Mouse (Mus musculus) v-Abl transformed pro-B cells (cell line): Measurements from ENCODE around the gene Tns3.

Source experiments
- in situ Hi-C, 2 experiments: fragments of 400-800 bp; cut with MboI; formaldehyde crosslinking; loops; one replicate each; pipeline ENCODE4 v1.15.1; 2025; ENCODE audit not compliant: unreplicated experiment in 2 of 2

The Tns3 gene

DNA sequence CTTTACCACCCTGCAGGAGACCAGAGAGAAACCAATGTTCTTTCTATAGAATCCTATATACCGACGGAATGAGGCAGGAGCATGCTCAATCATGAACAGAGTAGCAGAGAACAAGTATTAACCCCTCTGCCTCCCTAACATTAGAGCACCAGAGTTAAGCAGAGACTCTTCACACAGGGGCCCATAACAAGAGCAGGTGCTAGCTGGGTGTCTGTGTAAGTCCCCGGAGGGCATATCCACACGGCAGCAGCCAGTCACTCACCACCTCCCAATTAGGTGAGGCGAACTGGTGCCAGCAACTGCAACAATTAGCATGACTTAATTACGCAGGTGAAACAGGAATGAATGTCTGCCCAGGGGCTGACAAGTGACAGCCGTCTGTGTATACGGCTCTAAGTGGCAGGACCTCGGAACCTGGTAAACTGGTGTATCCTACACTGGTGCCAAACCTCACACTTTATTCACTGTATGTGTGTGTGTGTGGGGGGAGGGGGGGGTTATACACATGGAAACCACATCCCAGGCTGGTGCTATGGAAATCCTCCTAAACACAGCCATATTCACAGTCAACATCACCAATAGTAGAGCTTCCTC lies 123.0 kb downstream of the Tns3 start:
- in situ Hi-C loops = no loop called here

DNA sequence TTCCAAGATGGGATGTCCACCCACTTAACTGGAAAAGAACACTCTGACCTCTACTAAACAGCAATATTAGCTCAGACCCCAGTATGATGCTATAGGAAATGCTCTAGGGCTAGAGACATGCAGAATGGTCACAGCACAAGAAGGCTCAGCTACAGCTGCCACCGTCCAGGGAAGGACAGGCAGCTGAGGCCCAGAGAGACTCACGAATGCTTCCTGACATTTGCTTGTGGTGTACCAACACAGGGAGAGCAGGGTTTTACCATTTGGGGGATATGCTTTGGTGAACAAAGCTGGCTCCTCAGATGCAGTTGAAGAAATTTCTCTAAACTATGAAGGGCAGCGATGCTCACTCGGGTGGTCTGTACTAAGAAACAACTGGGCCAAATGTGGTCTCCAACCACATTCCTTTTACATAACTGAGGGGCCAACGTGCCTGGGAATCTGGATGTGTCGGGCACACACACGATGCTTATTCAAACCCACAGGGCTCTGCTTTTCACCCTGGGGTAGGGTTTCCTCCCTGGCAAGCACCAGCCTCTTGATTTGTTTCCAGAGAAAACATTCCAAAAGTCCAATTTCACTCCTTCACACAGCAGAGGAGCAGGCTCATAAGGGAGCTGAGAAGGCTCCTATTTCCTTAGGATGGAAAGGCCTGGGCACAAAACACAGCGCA lies 124.6 kb downstream of the Tns3 start:
- in situ Hi-C loops = loop anchor here (5.0 to 10.0 kb wide), 4 partner anchors 318 to 595 kb away; no protein-coding TSS in a partner anchor

DNA sequence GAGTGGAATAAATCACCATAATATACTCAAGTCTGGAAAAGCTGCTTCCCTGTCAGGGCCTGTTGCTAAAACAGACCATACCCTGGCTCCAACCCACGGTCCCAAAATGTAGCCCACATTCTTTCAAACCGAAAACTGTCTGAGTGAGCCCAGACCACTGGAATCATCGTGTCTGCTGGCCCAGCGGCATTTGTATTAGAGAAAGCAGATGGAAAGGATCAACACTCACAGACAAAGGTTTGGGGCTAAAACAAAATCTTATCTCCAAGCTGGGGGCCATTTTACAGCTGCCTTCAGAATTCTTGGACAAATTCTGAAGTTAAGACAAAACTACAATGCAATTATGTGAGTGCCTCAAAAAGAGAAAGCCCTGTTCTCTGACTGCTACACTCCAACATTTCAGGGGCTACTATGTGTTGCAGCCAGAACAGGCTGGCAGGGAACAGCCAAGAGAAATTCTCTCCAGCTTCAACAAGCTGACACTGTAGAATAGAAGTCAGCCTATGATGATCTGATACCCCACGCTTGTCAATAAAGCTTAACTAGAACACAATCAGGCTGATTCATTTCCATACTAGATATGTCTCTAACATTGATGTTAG lies 127.2 kb downstream of the Tns3 start:
- in situ Hi-C loops = loop anchor here (5.0 to 10.0 kb wide), 4 partner anchors 320 to 598 kb away; no protein-coding TSS in a partner anchor

DNA sequence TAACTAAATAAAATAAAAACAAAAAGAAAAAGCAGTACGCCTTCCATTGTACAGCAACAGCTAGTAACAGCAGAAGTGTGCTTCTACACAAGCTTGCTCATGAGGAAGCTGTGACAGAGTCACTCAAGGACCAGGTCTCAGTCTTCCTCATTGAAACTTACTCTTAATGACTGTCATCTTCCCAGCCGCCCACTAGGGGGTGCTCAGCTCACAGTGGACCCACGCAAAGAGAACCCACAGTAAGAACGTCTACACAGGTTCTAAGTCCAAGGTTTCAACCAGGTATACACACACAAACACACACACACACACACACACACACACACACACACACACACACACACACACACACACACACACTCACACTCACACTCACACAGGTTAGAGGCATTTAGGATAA lies 129.4 kb downstream of the Tns3 start:
- in situ Hi-C loops = loop anchor here (5.0 to 10.0 kb wide), 5 partner anchors 322 to 600 kb away; no protein-coding TSS in a partner anchor

DNA sequence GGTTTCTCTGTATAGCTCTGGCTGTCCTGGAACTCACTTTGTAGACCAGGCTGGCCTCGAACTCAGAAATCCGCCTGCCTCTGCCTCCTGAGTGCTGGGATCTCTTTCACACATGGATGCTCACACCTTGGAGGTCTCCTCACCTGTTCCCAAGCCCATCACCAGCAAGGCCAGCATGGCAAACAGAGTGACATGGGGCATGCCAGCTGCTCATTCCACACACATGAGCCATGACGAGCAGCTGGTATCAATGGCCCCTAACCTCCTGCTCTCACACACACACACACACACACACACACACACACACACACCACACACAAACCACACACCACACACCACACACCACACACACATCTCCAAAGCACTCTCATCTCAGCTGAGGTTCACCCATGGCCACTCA lies 131.6 kb downstream of the Tns3 start:
- in situ Hi-C loops = loop anchor here (5.0 to 10.0 kb wide), 3 partner anchors 412 to 602 kb away; no protein-coding TSS in a partner anchor

DNA sequence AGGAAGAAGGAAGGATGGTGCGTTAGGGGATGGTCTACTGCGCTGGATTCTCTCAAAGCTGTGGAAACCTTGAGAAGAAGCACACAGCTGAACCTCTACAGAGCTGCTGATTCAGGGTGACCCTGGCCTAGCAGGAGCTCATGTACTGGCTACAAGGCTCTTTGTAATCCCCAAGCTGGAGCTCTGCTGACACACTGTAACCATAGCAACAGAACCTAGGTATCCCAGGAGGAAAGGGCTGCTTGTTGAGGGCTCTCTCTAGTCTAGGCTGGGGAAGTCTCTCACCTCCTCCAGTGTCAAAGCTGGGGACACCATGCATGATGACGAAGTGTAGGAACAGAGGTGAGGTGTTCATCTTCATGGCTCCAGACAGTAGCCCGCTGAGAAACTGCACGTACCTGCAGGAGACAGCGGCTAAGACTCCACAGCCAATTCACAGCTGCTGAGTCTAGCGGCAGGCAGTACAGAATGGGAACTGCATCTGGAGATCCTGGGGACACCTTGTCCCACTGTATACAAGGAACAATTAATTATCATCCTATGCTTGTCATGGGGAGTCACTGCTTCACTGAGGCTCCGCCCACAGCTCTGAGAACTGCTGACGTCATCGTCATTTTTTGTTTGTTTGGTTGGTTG lies 132.1 kb downstream of the Tns3 start:
- in situ Hi-C loops = loop anchor here (5.0 to 10.0 kb wide), 3 partner anchors 413 to 603 kb away; no protein-coding TSS in a partner anchor

DNA sequence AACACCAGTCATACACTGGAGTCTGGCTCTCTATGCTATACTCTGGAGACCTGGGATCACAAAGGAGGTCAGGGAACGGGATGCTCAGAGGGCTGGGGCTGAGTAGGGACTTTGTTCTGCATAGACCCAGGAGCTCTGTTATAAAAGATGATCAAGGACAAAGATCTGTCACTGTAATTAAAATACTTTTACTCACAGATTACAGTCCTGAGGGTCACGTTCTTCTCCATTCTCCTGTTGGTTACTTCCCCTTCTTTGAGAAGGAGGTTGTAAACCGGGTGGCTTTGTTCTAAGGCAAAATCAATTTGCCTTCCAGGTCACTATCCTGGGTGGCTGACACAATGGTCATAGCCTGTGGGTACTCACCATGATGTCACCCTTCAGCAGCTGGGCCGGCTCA lies 133.8 kb downstream of the Tns3 start:
- in situ Hi-C loops = loop anchor here (5.0 to 10.0 kb wide), 3 partner anchors 414 to 604 kb away; no protein-coding TSS in a partner anchor

DNA sequence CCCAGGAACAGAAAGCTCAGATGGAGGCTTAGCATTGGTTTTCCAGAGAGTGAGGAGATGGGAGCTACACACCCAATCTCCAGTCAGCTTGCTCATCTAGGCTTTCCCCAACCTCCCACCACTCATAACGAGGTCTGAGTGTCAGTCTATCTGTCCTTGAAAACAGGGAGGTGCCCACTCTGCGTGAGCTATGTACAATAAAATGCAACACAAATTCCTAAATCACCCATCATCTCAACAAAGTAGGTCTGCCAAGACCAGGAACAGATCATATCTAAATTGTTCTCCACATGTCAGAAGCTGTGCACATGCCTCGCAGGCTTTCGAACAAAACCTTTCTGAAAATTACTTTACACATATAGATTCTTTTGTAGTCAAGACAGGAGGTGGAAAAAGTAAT lies 134.3 kb downstream of the Tns3 start:
- in situ Hi-C loops = loop anchor here (5.0 to 10.0 kb wide), 3 partner anchors 415 to 605 kb away; no protein-coding TSS in a partner anchor

DNA sequence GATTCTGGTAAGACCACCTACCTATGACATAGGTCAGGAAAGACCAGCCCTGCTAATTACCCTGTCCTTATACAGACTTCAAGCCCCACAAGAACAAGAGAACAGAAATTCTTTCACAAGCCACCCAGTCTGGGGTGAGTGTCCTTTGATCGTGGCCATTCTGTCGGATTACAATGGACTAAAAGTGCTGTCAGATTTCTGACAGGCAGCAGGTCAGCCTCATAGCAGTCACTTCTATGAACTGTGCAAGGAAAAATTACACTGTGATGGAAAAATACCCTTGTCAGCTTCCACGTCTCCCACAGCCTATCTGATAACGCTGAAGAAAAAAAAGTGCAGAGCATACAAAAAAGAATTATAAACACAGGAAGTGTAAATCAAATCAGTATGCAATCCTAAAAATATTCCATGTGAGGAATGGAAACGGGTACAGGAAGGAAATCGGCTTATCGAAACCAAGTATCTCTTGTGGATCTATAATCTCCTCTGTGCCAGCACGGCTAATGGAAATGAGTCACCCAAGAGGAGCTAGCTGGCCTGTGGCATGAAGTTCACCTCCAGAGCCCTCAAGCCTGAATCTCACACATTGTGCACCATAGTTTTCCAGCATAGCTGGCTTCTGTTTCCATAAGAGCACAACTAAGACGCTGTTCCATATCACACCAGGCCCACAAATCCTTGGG lies 138.7 kb downstream of the Tns3 start:
- in situ Hi-C loops = loop anchor here (10.0 kb wide), 1 partner anchor 1871 kb away; the partner anchor contains the start of gene Ramp3 (in 2 of the 2)

DNA sequence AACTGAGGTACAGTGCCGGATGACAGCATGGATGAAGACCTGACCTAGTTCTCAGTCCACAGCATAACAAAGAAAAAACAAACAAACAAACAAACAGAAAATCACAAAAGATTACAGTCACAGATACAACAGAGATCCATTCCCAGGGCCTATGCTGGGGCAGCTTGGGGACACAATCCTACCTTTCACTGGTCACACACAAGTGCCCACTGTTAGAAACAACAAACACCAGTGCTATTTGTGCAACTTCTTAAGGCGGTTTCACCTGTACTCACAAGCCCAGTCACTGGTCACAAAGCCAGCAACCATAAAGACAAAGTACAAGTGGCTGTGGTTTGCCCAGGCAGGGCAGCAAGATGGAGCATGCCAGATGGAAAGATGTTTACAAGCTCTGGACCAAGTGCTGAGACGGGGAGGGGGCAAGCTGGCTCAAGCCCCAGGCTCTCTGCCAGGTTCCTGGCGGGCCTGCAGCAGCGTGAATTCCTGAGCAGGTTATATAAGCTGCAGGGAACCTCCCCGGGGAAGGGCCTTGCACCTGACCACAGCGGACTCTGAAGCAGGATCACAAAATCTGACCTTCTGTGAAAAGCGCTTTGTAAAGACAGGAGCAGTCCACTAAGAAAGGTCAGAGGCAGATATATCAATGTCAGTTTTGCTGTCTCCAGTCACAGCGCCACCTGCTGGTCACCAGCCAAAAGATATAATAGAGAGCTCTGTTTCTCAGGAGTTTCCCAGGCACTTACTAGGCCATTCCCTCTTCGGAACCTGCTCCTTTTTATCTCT lies 140.8 kb downstream of the Tns3 start:
- in situ Hi-C loops = loop anchor here (5.0 to 25.0 kb wide), 3 partner anchors 96 to 1869 kb away; partner anchors contain the start of genes Ramp3 (in 2 of the 2) and Igfbp3 (in 1 of the 2)

DNA sequence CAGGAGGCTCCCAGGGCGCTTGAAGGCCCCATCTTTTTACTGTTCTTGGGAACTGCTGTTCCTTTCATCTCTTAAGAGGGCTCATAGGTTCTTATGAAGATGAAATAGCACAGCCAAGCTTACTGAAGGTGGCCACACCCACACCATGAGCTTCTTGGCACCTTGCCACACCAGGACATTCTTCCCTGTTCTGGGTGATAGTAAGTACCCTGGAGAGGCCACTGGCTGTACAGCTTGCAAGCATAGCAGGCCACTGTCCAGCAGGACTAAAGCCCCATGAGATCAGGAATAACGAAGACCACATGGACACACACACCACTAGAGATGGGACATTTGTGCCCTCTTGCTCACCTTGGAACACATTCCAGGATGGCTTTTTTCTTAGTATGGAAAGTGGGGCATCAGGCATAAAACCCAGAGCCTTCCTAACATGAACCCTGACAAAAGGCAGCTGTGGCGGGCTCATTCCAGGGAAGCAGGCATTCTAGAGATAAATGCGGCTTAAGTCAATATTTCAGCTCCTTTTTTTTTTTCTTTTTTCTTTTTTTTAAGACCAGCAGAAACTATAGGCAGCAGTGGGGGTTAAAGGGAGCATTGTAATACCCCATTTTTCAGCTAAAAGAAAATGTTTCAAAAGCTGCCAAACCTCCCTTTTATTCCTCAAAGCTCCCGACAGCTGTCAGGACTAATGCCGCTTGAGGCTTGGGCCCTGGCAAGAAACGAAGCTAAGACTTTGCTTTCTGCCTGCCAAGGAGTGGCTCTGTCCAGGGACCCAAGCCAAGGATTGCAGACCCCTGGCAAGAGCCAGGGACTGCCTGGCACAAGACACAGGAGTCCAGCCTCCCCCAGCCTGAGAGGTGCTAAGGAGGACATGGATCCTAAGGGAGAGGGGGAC lies 150.7 kb downstream of the Tns3 start:
- in situ Hi-C loops = loop anchor here in 1 of 2 experiments (25.0 kb wide), 1 partner anchor 1301 kb away; the partner anchor contains the start of gene Igfbp3

DNA sequence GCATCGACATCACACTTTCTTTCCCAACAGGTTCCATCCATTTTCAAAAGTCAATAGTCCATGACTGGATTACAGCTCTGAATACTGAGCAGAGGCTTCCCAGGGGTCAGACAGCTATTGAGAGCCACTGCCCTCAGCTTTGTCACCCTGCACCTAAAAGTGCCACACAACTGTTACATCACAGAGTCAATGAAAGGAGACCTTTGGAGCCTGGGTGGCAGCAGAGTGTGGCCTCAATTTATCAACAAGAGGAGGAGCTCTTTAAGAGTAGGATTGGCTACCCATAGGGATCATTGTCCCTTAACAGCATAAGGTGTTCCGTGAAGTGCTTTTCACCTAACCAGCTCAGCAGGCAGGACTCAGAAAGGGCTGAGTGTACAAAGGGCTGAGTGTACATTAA lies 154.0 kb downstream of the Tns3 start:
- in situ Hi-C loops = loop anchor here in 1 of 2 experiments (25.0 kb wide), 1 partner anchor 1298 kb away; the partner anchor contains the start of gene Igfbp3

DNA sequence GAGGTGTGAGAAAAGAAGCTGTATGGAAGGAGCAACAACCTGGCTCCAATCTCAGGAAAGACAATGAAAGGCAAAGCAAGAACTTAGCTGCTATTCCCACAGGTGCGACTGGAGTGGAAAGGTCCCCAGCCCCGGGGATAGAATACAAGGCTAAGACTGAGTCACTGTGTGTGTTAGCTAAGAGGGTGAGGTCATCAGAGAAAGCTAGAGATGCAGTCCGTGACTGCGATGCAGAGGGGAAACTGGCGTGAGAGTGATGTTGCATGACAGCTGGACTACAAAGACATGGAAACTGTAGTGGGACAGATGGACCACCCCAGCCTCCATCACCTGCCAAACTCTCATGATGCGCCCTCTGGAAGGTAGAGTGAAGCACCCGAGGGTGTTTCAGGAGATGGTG lies 154.7 kb downstream of the Tns3 start:
- in situ Hi-C loops = loop anchor here in 1 of 2 experiments (25.0 kb wide), 1 partner anchor 1297 kb away; the partner anchor contains the start of gene Igfbp3

DNA sequence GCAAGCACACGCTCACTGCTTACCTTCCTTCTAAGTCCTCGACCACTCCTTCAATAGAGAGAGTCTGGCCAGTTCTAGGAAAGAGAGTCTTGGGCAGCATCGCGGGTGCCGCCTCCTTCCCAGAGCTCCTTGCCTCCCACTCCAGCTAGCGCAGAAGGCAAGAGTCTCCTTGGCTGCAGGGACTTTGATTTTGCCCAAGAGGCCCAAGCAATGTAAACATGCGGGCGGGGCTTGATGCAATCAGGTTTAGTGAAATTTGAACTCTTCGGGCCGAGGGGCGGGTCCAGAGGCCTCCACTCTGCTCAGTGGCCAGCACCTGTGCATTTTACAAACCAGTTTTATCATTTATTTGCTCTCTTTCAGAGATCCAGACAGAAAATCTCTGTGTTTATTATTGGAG lies 160.6 kb downstream of the Tns3 start:
- in situ Hi-C loops = loop anchor here in 1 of 2 experiments (25.0 kb wide), 1 partner anchor 1291 kb away; the partner anchor contains the start of gene Igfbp3

DNA sequence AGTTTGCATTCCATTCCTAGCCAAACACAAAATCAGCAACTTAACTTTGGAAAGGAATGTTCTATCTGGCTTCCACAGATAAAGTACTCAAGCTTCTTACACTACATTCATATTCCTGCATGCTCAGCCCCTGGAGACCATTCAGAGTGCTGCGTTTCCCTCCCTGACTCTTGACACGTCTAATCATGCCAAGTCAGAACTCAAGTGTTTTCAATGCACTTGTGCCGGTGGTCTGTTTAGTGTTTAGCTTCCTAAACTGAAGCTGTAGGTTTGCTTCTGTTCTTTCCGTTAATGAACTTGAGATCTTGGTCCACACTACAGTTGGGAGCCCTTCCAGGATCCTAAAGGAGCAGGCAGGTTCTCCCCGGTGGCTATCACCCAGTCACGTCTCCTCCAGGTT lies 163.5 kb downstream of the Tns3 start:
- in situ Hi-C loops = loop anchor here in 1 of 2 experiments (25.0 kb wide), 1 partner anchor 1289 kb away; the partner anchor contains the start of gene Igfbp3

DNA sequence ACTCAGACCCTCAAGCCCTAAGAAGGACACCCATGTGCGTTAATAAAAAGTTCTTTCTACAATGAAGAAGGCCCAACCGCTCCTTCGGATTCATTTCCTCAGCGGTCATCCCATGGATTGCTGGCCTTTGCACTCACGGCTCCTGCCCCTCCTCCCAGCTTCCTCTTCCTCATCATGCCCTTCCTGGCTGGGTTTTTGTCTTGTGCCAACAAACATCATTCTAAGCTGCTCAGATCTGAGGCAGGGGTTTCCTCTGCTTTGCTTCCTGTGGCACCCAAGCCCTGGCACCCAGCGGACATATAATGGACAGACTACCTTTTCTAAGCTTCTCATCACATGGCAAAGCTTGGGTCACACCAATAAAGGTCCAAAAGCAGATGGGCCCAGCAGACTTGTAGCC lies 167.2 kb downstream of the Tns3 start:
- in situ Hi-C loops = no loop called here

DNA sequence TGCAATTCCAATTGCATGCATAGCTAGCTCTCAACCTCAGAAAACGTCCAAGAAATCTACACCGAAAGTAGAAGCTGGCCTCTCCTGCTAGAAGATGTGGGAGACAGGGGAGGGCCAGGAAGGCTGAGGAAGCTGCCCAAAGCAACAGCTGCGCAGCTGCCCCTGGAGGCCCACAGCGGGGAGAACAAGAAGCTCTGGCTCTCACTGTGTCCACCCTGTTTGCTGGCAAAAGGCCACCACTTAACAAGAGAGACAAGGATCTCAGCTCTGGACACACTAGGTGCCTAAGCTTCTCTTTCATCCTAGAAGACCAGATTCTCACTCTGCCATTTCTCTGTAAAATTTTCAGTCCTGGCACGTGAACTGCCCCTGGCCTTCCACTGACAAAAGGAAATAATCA lies 167.6 kb downstream of the Tns3 start:
- in situ Hi-C loops = no loop called here

DNA sequence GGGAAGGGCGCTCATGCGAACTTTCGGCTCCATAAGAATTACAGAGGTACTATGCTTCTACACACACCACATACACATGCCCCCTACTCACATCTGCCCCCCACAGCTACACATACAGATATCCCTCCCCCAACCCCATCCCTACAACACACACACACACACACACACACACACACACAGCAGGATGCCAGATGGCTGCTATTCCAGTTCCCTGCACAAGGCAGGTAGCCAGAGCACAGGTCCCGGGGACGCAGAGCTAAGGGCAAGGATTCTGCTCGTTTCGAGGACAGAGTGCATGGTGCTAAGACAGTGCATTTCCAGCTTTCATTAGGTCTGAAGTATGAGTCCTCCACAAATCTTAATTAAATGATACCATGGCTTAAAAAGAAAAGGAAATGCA lies 168.5 kb downstream of the Tns3 start:
- in situ Hi-C loops = no loop called here
